Mouse (Mus musculus): ENCODE results near the gene Hmcn1. TPM values are rescaled to one million over a fixed set of nuclear protein-coding genes. Genes with fewer than 3 reads are reported as not detected.
A peak's percentile ranks its signal among the peaks of the same experiment; 100 is the strongest.

Hmcn1 gene
- total and polyA plus RNA-seq, 2 experiments from 2014 or later, result 1.2 to 2.5 TPM

DNA sequence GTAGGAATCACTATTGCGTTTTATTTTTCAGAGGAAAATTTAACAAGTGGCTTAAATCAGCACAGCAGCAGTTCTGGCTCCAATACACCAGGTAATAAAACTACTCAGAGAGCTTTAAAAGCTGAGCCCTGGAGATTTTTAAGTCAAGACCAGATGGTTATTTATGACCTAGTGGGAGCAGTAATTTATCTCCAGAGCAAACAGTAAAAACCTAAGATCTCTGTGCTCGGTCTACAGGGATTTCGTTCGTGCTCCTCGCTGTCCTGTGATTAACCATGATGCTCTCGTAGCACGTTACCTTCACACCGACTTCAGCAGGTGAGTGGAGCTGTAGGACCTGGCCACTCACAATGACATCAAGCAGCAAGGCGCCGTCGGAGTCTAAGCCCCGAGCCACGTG, 399.6 kb downstream of the Hmcn1 start:
- Histone ChIP-seq H3K4me2 (ENCODE audit: low read depth, low read length, poor library complexity, severe bottlenecking) (no peak overlapping the region), H3K27ac (ENCODE audit: low read depth, low read length) (no peak overlapping the region), H3K36me3 (ENCODE audit: insufficient read depth, low read length) (no peaks in the 10 kb centered on the region), H3K4me3 (ENCODE audit: low read depth, low read length) (no peak overlapping the region), H3K4me1 (ENCODE audit: insufficient read depth, low read length) (no peaks in the 10 kb centered on the region), H3K9me3 (ENCODE audit: low read length) (no peaks in the 10 kb centered on the region), H3K27me3 (ENCODE audit: insufficient read depth, low read length) (no peaks in the 10 kb centered on the region), H3K9ac (replicated peaks; ENCODE audit: low read length, poor library complexity, severe bottlenecking) (no peak overlapping the region)
- WGBS, result 92% methylated on average over 13 of the region's 13 CpGs
- DNase-seq (ENCODE audit: low spot score) (no peak), ATAC-seq (ENCODE audit: low FRiP score) (no peak)
- no peak for TF ChIP-seq CTCF (IDR thresholded peaks at IDR 0.05)

DNA sequence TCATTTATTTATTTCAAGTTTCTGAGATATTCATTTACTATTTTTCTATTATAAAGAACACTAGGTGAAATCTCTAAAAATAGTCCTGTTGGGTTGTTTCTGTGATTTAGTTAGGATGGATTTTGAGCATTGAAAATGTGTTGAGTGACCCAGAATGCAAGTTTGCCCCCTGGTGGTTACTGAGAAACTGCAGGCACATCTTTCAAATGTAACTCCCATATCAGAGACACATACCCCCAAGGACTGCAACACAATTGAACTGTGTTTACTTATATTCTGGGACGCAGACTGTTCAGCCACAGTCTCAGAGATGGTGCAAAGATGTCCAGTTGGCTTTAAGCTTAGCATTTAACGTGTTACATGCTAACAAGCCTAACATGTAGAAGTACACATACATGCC, 402.0 kb downstream of the Hmcn1 start:
- Histone ChIP-seq H3K4me2 (ENCODE audit: low read depth, low read length, poor library complexity, severe bottlenecking) (no peak overlapping the region), H3K9ac (replicated peaks; ENCODE audit: low read length, poor library complexity, severe bottlenecking) (no peak overlapping the region), H3K36me3 (ENCODE audit: insufficient read depth, low read length) (no peaks in the 10 kb centered on the region), H3K4me3 (ENCODE audit: low read depth, low read length) (no peak overlapping the region), H3K4me1 (ENCODE audit: insufficient read depth, low read length) (no peaks in the 10 kb centered on the region), H3K9me3 (ENCODE audit: low read length) (no peaks in the 10 kb centered on the region), H3K27ac (ENCODE audit: low read depth, low read length) (no peak overlapping the region), H3K27me3 (ENCODE audit: insufficient read depth, low read length) (no peaks in the 10 kb centered on the region)
- peak; percentile 46 for DNase-seq (ENCODE audit: low spot score)
- ATAC-seq (ENCODE audit: low FRiP score), result no peak
- TF ChIP-seq CTCF (IDR thresholded peaks at IDR 0.05), result peak; percentile 77
- WGBS, result 31% methylated on average over 2 of the region's 2 CpGs

DNA sequence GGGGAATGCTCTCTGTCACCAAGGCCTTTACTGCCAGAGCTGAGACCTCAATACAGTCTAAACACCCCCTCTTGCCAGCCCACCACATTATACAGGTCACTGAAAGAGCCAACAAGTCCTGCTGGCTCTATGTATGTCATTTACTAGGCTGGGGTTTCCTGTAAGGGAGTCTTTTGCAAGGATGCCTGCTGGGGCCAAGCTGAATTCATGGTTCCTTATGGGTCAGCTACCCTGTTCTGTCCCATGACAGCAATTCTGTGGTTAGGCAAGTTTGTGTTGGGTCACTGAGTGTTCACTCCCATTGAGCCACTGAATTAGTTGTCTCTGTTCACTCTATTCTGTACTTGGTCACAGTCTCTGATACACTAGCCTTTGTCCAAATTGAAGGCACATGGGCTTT, 405.8 kb downstream of the Hmcn1 start:
- Histone ChIP-seq H3K9me3 (ENCODE audit: low read length) (no peaks in the 10 kb centered on the region), H3K4me3 (ENCODE audit: low read depth, low read length) (no peak overlapping the region), H3K4me2 (ENCODE audit: low read depth, low read length, poor library complexity, severe bottlenecking) (no peak overlapping the region), H3K4me1 (ENCODE audit: insufficient read depth, low read length) (no peaks in the 10 kb centered on the region), H3K9ac (replicated peaks; ENCODE audit: low read length, poor library complexity, severe bottlenecking) (no peak overlapping the region), H3K36me3 (ENCODE audit: insufficient read depth, low read length) (no peaks in the 10 kb centered on the region), H3K27ac (ENCODE audit: low read depth, low read length) (no peak overlapping the region), H3K27me3 (ENCODE audit: insufficient read depth, low read length) (no peaks in the 10 kb centered on the region)
- DNase-seq (ENCODE audit: low spot score), result peak; percentile 14
- ATAC-seq (ENCODE audit: low FRiP score), result no peak
- no peak for TF ChIP-seq CTCF (IDR thresholded peaks at IDR 0.05)

DNA sequence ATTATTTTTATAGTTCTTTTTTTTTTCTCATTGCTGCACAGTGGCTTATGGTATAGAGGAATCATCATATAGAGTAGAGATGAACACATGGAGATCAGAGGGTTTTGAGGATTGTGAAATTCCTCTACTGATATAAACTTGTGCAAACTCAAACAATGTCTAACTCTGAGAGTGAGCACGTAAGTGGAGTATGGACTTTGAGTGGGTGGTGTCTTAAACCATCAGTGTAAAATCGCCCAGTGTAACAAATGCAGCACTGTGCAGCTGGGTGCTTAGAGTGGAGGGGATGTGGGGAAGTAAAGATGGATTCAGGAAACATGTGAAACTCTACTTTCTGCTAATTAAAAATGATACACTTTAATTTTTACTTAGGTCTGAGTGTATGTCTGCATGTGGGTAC, 408.8 kb downstream of the Hmcn1 start:
- Histone ChIP-seq H3K27me3 (ENCODE audit: insufficient read depth, low read length) (no peaks in the 10 kb centered on the region), H3K27ac (ENCODE audit: low read depth, low read length) (no peak overlapping the region), H3K36me3 (ENCODE audit: insufficient read depth, low read length) (no peaks in the 10 kb centered on the region), H3K4me3 (ENCODE audit: low read depth, low read length) (no peak overlapping the region), H3K9ac (replicated peaks; ENCODE audit: low read length, poor library complexity, severe bottlenecking) (no peak overlapping the region), H3K4me1 (ENCODE audit: insufficient read depth, low read length) (no peaks in the 10 kb centered on the region), H3K9me3 (ENCODE audit: low read length) (no peaks in the 10 kb centered on the region), H3K4me2 (ENCODE audit: low read depth, low read length, poor library complexity, severe bottlenecking) (no peak overlapping the region)
- WGBS, result 91% methylated on average over 2 of the region's 2 CpGs
- ATAC-seq (ENCODE audit: low FRiP score) (no peak), DNase-seq (ENCODE audit: low spot score) (no peak)
- TF ChIP-seq CTCF (IDR thresholded peaks at IDR 0.05), result no peak

DNA sequence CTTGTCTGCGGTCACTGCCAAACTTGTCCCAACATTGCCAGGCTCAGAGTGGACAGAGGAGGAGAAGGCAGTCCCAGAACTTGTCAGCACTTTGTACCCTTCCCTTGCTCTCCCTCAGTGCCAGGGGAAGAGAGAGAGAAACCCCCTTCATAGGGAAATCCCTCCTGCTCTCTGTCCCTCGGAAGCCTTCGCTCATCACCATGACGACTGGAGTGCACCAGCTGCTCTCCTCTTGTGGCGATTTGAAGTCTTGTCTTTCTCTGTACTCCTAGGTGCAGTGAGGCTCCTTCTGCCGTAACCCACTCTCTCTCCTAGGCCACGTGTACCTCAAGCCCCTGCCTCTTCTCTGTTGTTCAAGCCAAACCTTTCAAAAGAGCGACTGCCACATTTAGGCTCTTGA, 409.5 kb downstream of the Hmcn1 start:
- Histone ChIP-seq H3K4me3 (ENCODE audit: low read depth, low read length) (no peak overlapping the region), H3K4me2 (ENCODE audit: low read depth, low read length, poor library complexity, severe bottlenecking) (no peak overlapping the region)

DNA sequence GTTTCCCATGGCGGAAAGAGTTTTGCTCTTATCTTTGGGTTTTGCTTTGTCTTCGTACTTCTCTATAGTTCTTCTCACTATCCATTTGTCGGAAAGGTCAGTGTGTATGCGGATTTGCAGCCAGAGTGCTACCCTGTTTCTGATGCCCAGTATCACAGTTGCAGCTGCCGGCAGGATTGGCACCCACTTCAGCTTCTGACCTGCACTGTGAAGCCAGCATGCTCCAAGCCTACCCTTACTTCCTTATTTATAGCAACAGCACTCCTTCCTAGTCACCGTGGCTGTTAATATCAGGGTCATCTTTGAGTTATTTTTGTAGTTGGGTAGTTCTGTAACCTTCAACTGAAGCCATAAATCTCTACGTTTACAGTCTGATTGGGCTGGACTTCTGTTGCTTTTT, 412.7 kb downstream of the Hmcn1 start:
- Histone ChIP-seq H3K4me1 (ENCODE audit: insufficient read depth, low read length) (no peaks in the 10 kb centered on the region), H3K4me2 (ENCODE audit: low read depth, low read length, poor library complexity, severe bottlenecking) (no peak overlapping the region), H3K36me3 (ENCODE audit: insufficient read depth, low read length) (no peaks in the 10 kb centered on the region), H3K4me3 (ENCODE audit: low read depth, low read length) (no peak overlapping the region), H3K27ac (ENCODE audit: low read depth, low read length) (no peak overlapping the region), H3K9me3 (ENCODE audit: low read length) (no peaks in the 10 kb centered on the region), H3K27me3 (ENCODE audit: insufficient read depth, low read length) (no peaks in the 10 kb centered on the region), H3K9ac (replicated peaks; ENCODE audit: low read length, poor library complexity, severe bottlenecking) (no peak overlapping the region)
- TF ChIP-seq CTCF (IDR thresholded peaks at IDR 0.05), result no peak
- ATAC-seq (ENCODE audit: low FRiP score) (no peak), DNase-seq (ENCODE audit: low spot score) (no peak)
- WGBS, result 90% methylated on average over 7 of the region's 7 CpGs

More for the DNA sequence above, 409.5 kb downstream of the Hmcn1 start:
- H3K27me3 ChIP-seq (ENCODE audit: insufficient read depth, low read length), result no peaks in the 10 kb centered on the region
- WGBS, result 19% methylated on average over 8 of the region's 8 CpGs
- no peak overlapping the region for H3K9ac ChIP-seq (replicated peaks; ENCODE audit: low read length, poor library complexity, severe bottlenecking)
- ATAC-seq (ENCODE audit: low FRiP score) (peak; percentile 72), DNase-seq (ENCODE audit: low spot score) (peak; percentile 39)
- H3K36me3 ChIP-seq (ENCODE audit: insufficient read depth, low read length), result no peaks in the 10 kb centered on the region
- H3K9me3 ChIP-seq (ENCODE audit: low read length), result no peaks in the 10 kb centered on the region
- no peaks in the 10 kb centered on the region for H3K4me1 ChIP-seq (ENCODE audit: insufficient read depth, low read length)
- no peak overlapping the region for H3K27ac ChIP-seq (ENCODE audit: low read depth, low read length)
- no peak for TF ChIP-seq CTCF (IDR thresholded peaks at IDR 0.05)
